Mouse (Mus musculus) megakaryocyte, embryonic 14.5 days (primary cell): Measurements from ENCODE around the gene Tm9sf1.

Source experiments
- FLI1 ChIP-seq: IDR thresholded peaks from 2 replicates; pipeline ENCODE4 v1.6.1; 2012; ENCODE audit warnings: low read length, inconsistent platforms, mixed read lengths
- GATA1 ChIP-seq: IDR thresholded peaks from 3 replicates; pipeline ENCODE4 v1.6.1; 2012; ENCODE audit warnings: mixed read lengths, low read length, inconsistent platforms, borderline replicate concordance

- TF ChIP-seq GATA1 (no peak), FLI1 (no peak)
These were observed 25.8 kb downstream of the Tm9sf1 start, which contains the start of gene Rec8 for GRCm38 (mm10) chr14:55617822-55618221.
